Mouse (Mus musculus) layer of hippocampus, adult 11-12 months (tissue): ENCODE results near the gene Lrrc40.
"Not testable (repeated sequence)": the region's sequence is repeated elsewhere in the genome, so short reads cannot be mapped to it uniquely, and the experiment has no call there.

ENCODE experiments used
- DNase-seq: peaks from one replicate; pipeline ENCODE4 v3.0.0; 2022; ENCODE audit warnings: low spot score

The Lrrc40 gene

DNA sequence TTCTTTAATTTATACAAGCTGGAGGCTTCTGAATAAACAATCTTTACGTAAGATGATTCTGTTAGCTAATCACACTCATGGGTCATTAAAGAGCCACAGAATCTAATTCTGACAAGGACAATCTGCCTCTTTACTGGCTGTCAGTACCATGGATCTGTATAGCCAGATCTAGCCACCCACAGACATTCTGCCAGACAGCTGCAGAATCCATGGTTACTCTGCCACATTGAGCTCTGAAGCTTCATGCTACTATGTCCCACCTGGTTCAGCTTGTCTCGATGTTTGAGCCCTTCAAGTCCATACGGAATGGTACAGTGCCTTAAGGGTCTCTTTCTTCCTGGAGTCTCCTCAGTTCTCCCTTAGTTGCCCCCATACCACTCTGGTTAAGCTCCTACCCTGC, 55.1 kb downstream of the Lrrc40 start:
- DNase-seq: peak; percentile 70

DNA sequence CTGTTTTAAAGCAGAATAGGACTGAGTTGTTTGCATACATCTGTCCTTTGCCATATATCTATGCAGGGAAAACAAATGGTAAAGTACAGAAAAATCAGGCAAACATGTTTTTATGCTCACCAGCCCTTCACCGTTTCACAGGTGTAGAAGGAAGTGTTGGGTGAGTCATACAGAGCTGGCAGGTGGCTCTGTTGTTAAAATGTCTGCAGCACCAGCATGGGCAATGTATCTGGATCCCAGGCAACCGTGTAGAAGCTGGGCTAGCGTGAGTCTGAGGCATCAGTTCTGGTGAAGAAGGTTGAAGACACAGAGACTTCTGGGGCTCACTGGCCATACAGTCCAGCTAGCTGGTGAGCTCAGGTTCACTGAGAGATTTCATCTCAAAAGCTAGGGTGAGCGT, 57.5 kb downstream of the Lrrc40 start:
- no peak for DNase-seq

DNA sequence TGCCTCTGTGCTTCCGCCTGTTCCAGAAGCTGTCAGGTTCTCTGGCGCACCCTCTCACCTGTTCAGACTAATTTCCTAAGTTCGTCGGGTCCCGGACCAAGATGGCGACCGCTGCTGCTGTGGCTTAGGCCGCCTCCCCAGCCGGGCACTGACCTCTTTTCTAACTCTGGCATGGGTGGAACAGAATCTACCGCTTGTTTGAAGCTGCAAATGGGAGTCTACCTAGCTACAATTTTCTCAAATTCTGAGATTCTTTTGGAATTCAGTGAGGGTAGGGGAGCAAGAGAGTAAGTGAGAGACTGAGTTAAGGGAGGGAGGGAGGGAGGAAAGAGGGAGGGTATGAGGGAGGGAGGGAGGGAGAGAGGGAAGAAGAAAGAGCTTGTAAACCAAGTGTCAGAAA, 65.6 kb downstream of the Lrrc40 start:
- not testable (repeated sequence) for DNase-seq

DNA sequence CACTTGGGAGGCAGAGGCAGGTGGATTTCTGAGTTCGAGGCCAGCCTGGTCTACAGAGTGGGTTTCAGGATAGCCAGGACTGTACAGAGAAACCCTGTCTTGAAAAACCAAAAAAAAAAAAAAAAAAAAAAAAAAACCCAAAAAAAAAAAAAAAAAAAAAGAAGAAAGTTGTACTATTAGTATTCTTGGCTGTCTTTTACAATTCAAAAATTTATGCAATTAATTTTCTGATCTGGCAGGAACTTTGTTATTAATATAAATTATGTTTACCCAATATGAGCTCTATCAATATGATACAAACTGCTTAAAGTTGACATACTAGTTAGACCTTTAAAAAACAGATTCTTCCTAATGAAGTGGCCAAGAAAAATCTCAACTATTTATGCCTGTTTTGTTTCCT, 66.1 kb downstream of the Lrrc40 start:
- not testable (repeated sequence) for DNase-seq

DNA sequence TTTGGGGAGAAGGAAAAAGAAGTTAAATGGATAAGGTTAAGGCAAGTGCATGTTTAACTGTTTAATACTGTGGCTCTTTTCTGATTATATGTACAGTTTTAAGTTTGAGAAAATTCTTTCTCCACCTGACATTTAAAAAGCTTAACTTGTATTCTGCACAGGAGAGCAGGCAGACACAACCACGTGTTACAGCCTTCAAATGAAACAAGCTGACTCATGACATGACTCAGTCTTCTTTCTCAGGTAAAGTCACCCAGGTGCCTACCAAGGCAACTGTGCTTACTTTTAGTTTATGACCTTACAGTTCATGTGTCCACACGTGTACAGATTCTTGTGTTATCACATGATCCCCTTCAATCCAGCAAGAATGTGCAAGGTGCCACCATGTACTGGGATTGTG, 67.0 kb downstream of the Lrrc40 start:
- no peak for DNase-seq

DNA sequence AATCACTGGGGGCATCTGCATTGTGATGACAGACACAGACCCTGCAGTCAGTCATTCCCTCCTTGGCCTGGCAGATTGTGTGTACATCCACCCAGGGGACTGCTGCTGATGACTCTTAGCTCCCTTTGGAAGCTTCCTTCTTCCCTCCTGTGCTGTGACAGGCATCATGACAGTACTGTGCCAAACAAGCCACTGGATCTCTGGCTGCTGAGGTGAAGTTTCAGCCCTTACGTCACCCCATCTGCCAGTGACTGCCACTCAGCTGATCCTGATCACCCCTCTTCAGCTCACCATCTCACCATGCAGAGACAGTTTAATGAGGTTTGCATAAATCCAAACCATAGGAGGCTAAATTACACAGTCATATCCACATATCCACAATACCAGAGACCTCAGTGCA, 68.8 kb downstream of the Lrrc40 start:
- DNase-seq: no peak
